Mouse (Mus musculus) heart, postnatal 14 days (tissue): ENCODE results near the gene Rbm48. TPM values are rescaled to one million over a fixed set of nuclear protein-coding genes. Genes with fewer than 3 reads are reported as not detected.

Source experiments
- DNase-seq, 2 experiments: peaks; one replicate each; pipeline ENCODE4 v3.0.0; 2021 to 2022
- intact Hi-C: fragments of 180-260 bp; cut with DNase I; formaldehyde crosslinking; loops from one replicate; pipeline ENCODE4 v1.15.1; 2025
- total RNA-seq, 2 experiments: library from RNA; stranded (reverse); gene quantifications; 2 replicates each; pipeline ENCODE4 v1.2.3; 2021

Gene Rbm48
- total RNA-seq, 2 experiments from 2014 or later, result 4.2 to 5.1 TPM

GRCm38 (mm10) chr5:3571266-3571665 is 25.1 kb downstream of the Rbm48 start, which contains the start of gene 1700109H08Rik:
Gene 1700109H08Rik, plus strand, starts transcription at chr5:3571566.
- no peak for DNase-seq
- intact Hi-C loops, result no loop called here

GRCm38 (mm10) chr5:3554198-3554597 is 42.2 kb downstream of the Rbm48 start:
- intact Hi-C loops, result no loop called here
- DNase-seq, result no peak

- intact Hi-C loops, result no loop called here
- no peak for DNase-seq
Observed at GRCm38 (mm10) chr5:3551481-3551880, 44.9 kb downstream of the Rbm48 start.

- no peak for DNase-seq
- intact Hi-C loops, result no loop called here
Observed at GRCm38 (mm10) chr5:3546226-3546625, 50.2 kb downstream of the Rbm48 start.

GRCm38 (mm10) chr5:3544480-3544769 is 52.0 kb downstream of the Rbm48 start:
- intact Hi-C loops, result no loop called here

GRCm38 (mm10) chr5:3543629-3544479 is 52.5 kb downstream of the Rbm48 start, which contains the start of gene Fam133b:
Gene Fam133b, plus strand, starts transcription at chr5:3543833.
- DNase-seq, result peak; percentile 99 to 100
- intact Hi-C loops, result no loop called here

More at GRCm38 (mm10) chr5:3544480-3544769, 52.0 kb downstream of the Rbm48 start:
- no peak for DNase-seq

GRCm38 (mm10) chr5:3541871-3542270 is 54.5 kb downstream of the Rbm48 start:
- DNase-seq, result no peak
- intact Hi-C loops, result no loop called here

GRCm38 (mm10) chr5:3538505-3539472 is 57.6 kb downstream of the Rbm48 start:
- intact Hi-C loops, result no loop called here
- no peak for DNase-seq

GRCm38 (mm10) chr5:3536592-3537212 is 59.7 kb downstream of the Rbm48 start:
- DNase-seq, result no peak
- intact Hi-C loops, result no loop called here

Other genes starting within 250 kb of the Rbm48 start
- 10 to 100 TPM; 16.0 to 19.4 TPM for gene Fam133b, start 52.8 kb downstream of the Rbm48 start, total RNA-seq
- 1 to 10 TPM; 1.7 to 3.8 TPM for gene 1700109H08Rik, start 25.0 kb downstream of the Rbm48 start, total RNA-seq
- 10 to 100 TPM in 1 of 2 experiments, 1 to 10 TPM in 1; 9.6 to 10.9 TPM for gene Pex1, start 519 bp downstream of the Rbm48 start, total RNA-seq
- not detected for gene Tmbim7, start 54.6 kb upstream of the Rbm48 start, total RNA-seq
- 10 to 100 TPM; 80.3 to 85.6 TPM for gene Gatad1, start 60.6 kb upstream of the Rbm48 start, total RNA-seq
- gene Ankib1, start 206.3 kb upstream of the Rbm48 start, total RNA-seq, result 10 to 100 TPM; 23.4 to 26.4 TPM
- gene Krit1, start 206.6 kb upstream of the Rbm48 start, total RNA-seq, result 10 to 100 TPM; 28.9 to 34.3 TPM
- gene Lrrd1, start 248.6 kb upstream of the Rbm48 start, total RNA-seq, result under 1 TPM in 1 of 2 experiments, not detected in 1; 0.17 TPM